Mouse (Mus musculus): Measurements from ENCODE around the gene Cd276. TPM values are rescaled to one million over a fixed set of nuclear protein-coding genes. Genes with fewer than 3 reads are reported as not detected.

Gene Cd276
- polyA plus RNA-seq, 1 experiment from 2014 or later, result 42.8 TPM

DNA sequence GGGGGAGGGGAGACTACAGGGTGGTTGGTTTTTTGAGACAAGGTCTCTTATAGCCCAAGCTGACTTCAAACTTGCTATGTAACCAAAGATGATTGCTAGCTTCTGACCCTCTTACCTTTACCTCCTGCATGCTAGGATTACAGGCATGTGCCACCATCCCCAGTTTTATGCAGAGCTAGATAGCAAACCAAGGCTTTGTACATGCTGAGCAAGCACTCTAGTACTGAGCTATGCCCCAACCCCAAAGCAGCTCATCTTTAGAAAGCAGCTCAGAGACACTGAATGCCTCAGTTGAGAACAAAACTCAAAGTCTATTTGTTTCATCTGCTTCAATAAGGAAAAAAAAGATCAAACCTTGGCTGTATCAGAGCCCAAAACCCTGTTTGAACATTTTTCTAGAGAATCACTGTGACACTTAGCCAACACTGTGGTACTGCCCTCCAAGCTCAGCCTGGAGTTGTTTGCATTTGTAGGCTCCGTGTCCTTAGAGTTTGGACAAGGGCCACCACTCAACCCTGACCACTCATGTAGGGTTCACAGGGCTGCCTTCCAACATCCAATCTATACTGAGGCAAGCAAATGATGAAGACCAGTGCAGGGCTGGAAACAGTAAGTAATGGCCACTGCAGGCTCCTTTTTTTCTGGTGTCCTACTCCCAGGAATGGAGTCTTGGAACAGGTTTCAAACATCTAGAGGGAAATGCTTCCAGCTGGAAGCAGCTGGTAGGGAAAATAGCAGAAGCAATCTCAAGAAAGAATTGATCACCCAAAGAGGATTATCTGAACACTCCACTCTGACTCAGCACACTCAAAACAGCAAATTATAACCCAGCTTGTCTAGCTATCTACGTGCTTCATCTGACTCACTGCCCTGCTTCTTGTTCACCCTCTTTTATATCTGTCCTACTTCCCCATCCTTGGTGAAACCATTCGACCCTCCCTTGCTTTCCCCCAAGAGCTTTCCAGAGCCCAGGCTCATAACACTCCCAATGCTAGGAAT lies 2.5 kb upstream of the Cd276 start:
- Histone ChIP-seq H3K27me3 (ENCODE audit: control insufficient read depth, insufficient read depth, low read length) (no peaks in the 10 kb centered on the region), H3K4me3 (ENCODE audit: low read depth, low read length) (no peak overlapping the region), H3K4me1 (ENCODE audit: control insufficient read depth, insufficient read depth, low read length) (no peaks in the 10 kb centered on the region), H3K9ac (replicated peaks; ENCODE audit: low read length) (no peak overlapping the region), H3K36me3 (replicated peaks; ENCODE audit: control insufficient read depth, insufficient read depth, low read depth, low read length) (no peaks in the 10 kb centered on the region), H3K27ac (replicated peaks; ENCODE audit: low read depth, low read length) (no peak overlapping the region), H3K9me3 (replicated peaks; ENCODE audit: control insufficient read depth, low read length) (no peaks in the 10 kb centered on the region), H3K4me2 (ENCODE audit: low read depth, low read length) (no peak overlapping the region)
- ATAC-seq (replicated peaks; ENCODE audit: insufficient number of reproducible peaks, low FRiP score, low TSS enrichment, low read depth), result no peak
- WGBS, result 79% methylated on average over 3 of the region's 3 CpGs
- DNase-seq (ENCODE audit: low spot score), result no peak

- H3K4me1 ChIP-seq (ENCODE audit: control insufficient read depth, insufficient read depth, low read length), result no peaks in the 10 kb centered on the region
- no peak overlapping the region for H3K4me3 ChIP-seq (ENCODE audit: low read depth, low read length)
- DNase-seq (ENCODE audit: low spot score) (no peak), ATAC-seq (replicated peaks; ENCODE audit: insufficient number of reproducible peaks, low FRiP score, low TSS enrichment, low read depth) (no peak)
- H3K36me3 ChIP-seq (replicated peaks; ENCODE audit: control insufficient read depth, insufficient read depth, low read depth, low read length), result no peaks in the 10 kb centered on the region
- no peaks in the 10 kb centered on the region for H3K9me3 ChIP-seq (replicated peaks; ENCODE audit: control insufficient read depth, low read length)
- 42% methylated on average over 7 of the region's 7 CpGs for WGBS
- H3K27me3 ChIP-seq (ENCODE audit: control insufficient read depth, insufficient read depth, low read length), result no peaks in the 10 kb centered on the region
- H3K4me2 ChIP-seq (ENCODE audit: low read depth, low read length), result no peak overlapping the region
- no peak overlapping the region for H3K9ac ChIP-seq (replicated peaks; ENCODE audit: low read length)
- H3K27ac ChIP-seq (replicated peaks; ENCODE audit: low read depth, low read length), result no peak overlapping the region
These were observed 1.4 kb upstream of the Cd276 start for GRCm38 (mm10) chr9:58556627-58557026.

GRCm38 (mm10) chr9:58555685-58556414 lies 613 bp upstream of the Cd276 start:
- Histone ChIP-seq H3K4me1 (ENCODE audit: control insufficient read depth, insufficient read depth, low read length) (no peaks in the 10 kb centered on the region), H3K4me3 (ENCODE audit: low read depth, low read length) (peak overlapping the region; percentile 78; the same call in 1 of the 2 replicates), H3K36me3 (replicated peaks; ENCODE audit: control insufficient read depth, insufficient read depth, low read depth, low read length) (no peaks in the 10 kb centered on the region), H3K27me3 (ENCODE audit: control insufficient read depth, insufficient read depth, low read length) (no peaks in the 10 kb centered on the region), H3K4me2 (ENCODE audit: low read depth, low read length) (peak overlapping the region; percentile 85), H3K9ac (replicated peaks; ENCODE audit: low read length) (no peak overlapping the region; the same call in 1 of the 2 replicates), H3K9me3 (replicated peaks; ENCODE audit: control insufficient read depth, low read length) (no peaks in the 10 kb centered on the region), H3K27ac (replicated peaks; ENCODE audit: low read depth, low read length) (0 out of 2 replicates have a peak overlapping the region, but pooled peaks have one; percentile 84)
- ATAC-seq (replicated peaks; ENCODE audit: insufficient number of reproducible peaks, low FRiP score, low TSS enrichment, low read depth) (peak; percentile 16; the same call in 1 of the 2 replicates), DNase-seq (ENCODE audit: low spot score) (peak; percentile 4)
- WGBS, result 22% methylated on average over 9 of the region's 9 CpGs

DNA sequence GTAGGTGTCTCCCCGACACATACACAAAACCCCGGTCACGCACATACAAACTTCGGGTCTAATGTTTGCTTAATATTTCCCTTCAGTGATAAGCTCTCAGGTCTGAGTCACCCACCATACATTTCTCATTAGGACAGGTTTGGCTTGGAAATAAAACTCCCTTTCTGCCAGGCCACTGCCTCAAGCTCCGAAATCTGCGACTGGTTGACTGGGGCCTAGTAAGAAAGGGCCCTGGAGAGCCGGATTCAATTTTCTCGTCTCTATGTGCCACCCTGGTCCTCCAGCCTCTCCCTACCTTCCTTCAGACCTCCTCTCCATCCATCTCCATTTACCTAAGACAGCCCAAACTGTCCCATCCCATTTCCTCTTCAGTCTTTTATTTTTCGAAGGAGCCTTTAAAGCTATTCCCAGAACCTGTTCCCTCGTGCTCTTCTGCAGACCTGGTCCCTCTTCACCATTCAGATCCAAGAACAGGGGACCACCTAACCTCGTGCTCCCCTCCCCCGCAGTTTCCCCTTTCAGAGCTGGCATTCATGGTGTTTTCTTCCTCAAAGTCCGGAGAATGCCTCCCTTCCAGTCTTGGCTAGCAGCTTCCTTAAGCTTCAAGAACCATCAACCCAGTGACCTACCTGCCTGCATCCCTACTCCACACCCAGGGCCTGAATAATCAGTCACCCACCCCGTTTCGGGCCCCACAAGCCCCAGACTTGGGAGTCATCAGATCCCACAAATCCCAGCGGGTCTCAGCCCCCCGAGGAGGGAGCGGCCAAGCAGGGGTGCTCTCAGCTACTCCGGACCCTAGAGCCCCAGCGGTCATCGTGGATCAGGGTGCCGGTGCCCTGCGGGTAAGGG lies 955 bp downstream of the Cd276 start:
- Histone ChIP-seq H3K4me3 (ENCODE audit: low read depth, low read length) (peak overlapping the region; percentile 78), H3K27ac (replicated peaks; ENCODE audit: low read depth, low read length) (peak overlapping the region; percentile 84), H3K9me3 (replicated peaks; ENCODE audit: control insufficient read depth, low read length) (no peaks in the 10 kb centered on the region), H3K4me1 (ENCODE audit: control insufficient read depth, insufficient read depth, low read length) (no peaks in the 10 kb centered on the region), H3K9ac (replicated peaks; ENCODE audit: low read length) (peak overlapping the region; percentile 97), H3K36me3 (replicated peaks; ENCODE audit: control insufficient read depth, insufficient read depth, low read depth, low read length) (no peaks in the 10 kb centered on the region), H3K27me3 (ENCODE audit: control insufficient read depth, insufficient read depth, low read length) (no peaks in the 10 kb centered on the region), H3K4me2 (ENCODE audit: low read depth, low read length) (peak overlapping the region; percentile 85)
- DNase-seq (ENCODE audit: low spot score) (peak; percentile 53), ATAC-seq (replicated peaks; ENCODE audit: insufficient number of reproducible peaks, low FRiP score, low TSS enrichment, low read depth) (peak; percentile 42; the same call in 1 of the 2 replicates)
- 11% methylated on average over 22 of the region's 23 CpGs for WGBS

DNA sequence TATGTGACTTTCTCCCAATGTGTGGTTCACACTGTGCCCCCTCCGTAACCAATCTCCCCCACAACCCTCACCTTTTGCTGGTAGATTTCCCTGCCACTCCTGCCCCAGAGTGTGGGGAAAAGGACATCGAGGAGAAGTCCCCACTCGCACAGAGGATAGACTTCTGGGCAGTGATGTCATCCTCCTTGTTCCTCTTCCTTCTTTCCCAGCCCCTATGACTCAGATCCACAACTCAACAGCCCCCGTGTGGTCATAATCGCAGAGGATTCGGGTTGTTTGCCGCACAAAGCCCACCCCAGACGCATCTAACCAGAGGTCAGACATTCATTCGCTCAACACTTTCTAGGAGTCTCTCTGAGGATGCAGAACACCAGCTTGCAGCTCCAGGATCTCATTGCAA lies 3.2 kb downstream of the Cd276 start:
- no peaks in the 10 kb centered on the region for H3K4me1 ChIP-seq (ENCODE audit: control insufficient read depth, insufficient read depth, low read length)
- H3K36me3 ChIP-seq (replicated peaks; ENCODE audit: control insufficient read depth, insufficient read depth, low read depth, low read length), result no peaks in the 10 kb centered on the region
- H3K27me3 ChIP-seq (ENCODE audit: control insufficient read depth, insufficient read depth, low read length), result no peaks in the 10 kb centered on the region
- DNase-seq (ENCODE audit: low spot score), result no peak
- H3K27ac ChIP-seq (replicated peaks; ENCODE audit: low read depth, low read length), result no peak overlapping the region
- H3K4me3 ChIP-seq (ENCODE audit: low read depth, low read length), result no peak overlapping the region
- H3K9ac ChIP-seq (replicated peaks; ENCODE audit: low read length), result no peak overlapping the region
- WGBS, result 84% methylated on average over 9 of the region's 9 CpGs
- no peak for ATAC-seq (replicated peaks; ENCODE audit: insufficient number of reproducible peaks, low FRiP score, low TSS enrichment, low read depth)
- H3K9me3 ChIP-seq (replicated peaks; ENCODE audit: control insufficient read depth, low read length), result no peaks in the 10 kb centered on the region
- no peak overlapping the region for H3K4me2 ChIP-seq (ENCODE audit: low read depth, low read length)

DNA sequence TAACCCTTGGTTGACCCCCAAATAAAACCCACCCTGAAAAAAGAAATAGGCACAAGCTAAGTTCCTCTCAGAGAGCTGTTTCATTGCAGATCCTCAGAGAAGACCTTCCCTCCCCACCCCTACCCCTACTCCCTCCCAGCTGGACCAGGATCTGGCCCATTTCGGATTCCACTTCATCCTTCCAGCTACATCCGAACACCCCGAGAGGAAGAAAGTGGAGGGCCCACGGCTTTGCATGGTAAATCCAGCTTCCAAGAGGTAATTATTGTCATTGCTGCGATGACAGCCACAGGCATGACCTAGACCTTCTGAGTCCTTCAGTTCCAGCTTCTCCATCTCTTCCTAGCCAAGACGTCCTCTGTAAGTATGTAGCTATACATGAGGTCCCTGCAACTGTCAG lies 4.3 kb downstream of the Cd276 start:
- Histone ChIP-seq H3K4me1 (ENCODE audit: control insufficient read depth, insufficient read depth, low read length) (no peaks in the 10 kb centered on the region), H3K4me2 (ENCODE audit: low read depth, low read length) (no peak overlapping the region), H3K27me3 (ENCODE audit: control insufficient read depth, insufficient read depth, low read length) (no peaks in the 10 kb centered on the region), H3K4me3 (ENCODE audit: low read depth, low read length) (no peak overlapping the region), H3K36me3 (replicated peaks; ENCODE audit: control insufficient read depth, insufficient read depth, low read depth, low read length) (no peaks in the 10 kb centered on the region), H3K27ac (replicated peaks; ENCODE audit: low read depth, low read length) (no peak overlapping the region), H3K9ac (replicated peaks; ENCODE audit: low read length) (no peak overlapping the region), H3K9me3 (replicated peaks; ENCODE audit: control insufficient read depth, low read length) (no peaks in the 10 kb centered on the region)
- no peak for ATAC-seq (replicated peaks; ENCODE audit: insufficient number of reproducible peaks, low FRiP score, low TSS enrichment, low read depth)
- 88% methylated on average over 6 of the region's 6 CpGs for WGBS
- DNase-seq (ENCODE audit: low spot score), result no peak

DNA sequence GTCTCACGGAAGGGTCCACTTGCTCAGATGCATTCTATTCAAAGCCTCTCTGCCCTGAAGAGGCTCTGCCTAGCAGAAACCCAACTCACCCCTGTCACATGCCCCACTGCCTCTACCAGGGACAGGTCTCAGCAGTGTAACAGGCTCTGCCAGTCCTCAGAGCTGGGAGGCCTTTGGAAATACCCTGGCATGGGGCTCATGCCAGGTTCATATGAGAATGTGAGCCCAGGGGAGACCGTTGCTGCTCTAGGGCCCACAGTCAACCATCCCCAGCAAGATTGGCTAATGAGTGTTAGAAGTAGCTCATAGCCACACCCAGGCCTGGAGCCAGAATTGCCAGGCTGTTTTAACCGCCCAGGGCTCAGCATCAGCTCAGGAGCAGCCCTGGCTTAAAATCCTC lies 5.5 kb downstream of the Cd276 start:
- no peaks in the 10 kb centered on the region for H3K36me3 ChIP-seq (replicated peaks; ENCODE audit: control insufficient read depth, insufficient read depth, low read depth, low read length)
- H3K27ac ChIP-seq (replicated peaks; ENCODE audit: low read depth, low read length), result no peak overlapping the region
- H3K4me1 ChIP-seq (ENCODE audit: control insufficient read depth, insufficient read depth, low read length), result no peaks in the 10 kb centered on the region
- no peaks in the 10 kb centered on the region for H3K27me3 ChIP-seq (ENCODE audit: control insufficient read depth, insufficient read depth, low read length)
- 85% methylated on average over 3 of the region's 3 CpGs for WGBS
- H3K9ac ChIP-seq (replicated peaks; ENCODE audit: low read length), result no peak overlapping the region
- no peak overlapping the region for H3K4me3 ChIP-seq (ENCODE audit: low read depth, low read length)
- H3K4me2 ChIP-seq (ENCODE audit: low read depth, low read length), result no peak overlapping the region
- no peak for ATAC-seq (replicated peaks; ENCODE audit: insufficient number of reproducible peaks, low FRiP score, low TSS enrichment, low read depth)
- no peaks in the 10 kb centered on the region for H3K9me3 ChIP-seq (replicated peaks; ENCODE audit: control insufficient read depth, low read length)
- no peak for DNase-seq (ENCODE audit: low spot score)

Measured in embryonic facial prominence, embryonic 11.5 days (tissue).